Mouse (Mus musculus): ENCODE measurements at regions not wholly inside any gene's neighbourhood (a gene's known extent, or its start where the extent isn't known, plus 50 kb on each side); places are given as distances from the start of the nearest gene placed in this dataset.
"Not testable (repeated sequence)": the region's sequence is repeated elsewhere in the genome, so short reads cannot be mapped to it uniquely, and the experiment has no call there.

- Histone ChIP-seq H3K9ac (replicated peaks; ENCODE audit: low read depth, low read length) (no peak overlapping the region), H3K27me3 (ENCODE audit: control insufficient read depth, insufficient read depth, low read length) (no peaks in the 10 kb centered on the region), H3K4me3 (ENCODE audit: low read depth, low read length) (no peak overlapping the region), H3K4me2 (replicated peaks; ENCODE audit: low read depth, low read length) (no peak overlapping the region), H3K4me1 (ENCODE audit: control insufficient read depth, insufficient read depth, low read length) (peaks cover 15% of the 10 kb centered on the region), H3K27ac (ENCODE audit: low read length) (no peak overlapping the region), H3K9me3 (ENCODE audit: control insufficient read depth, low read depth, low read length) (no peaks in the 10 kb centered on the region; the same call in 1 of the 2 replicates), H3K36me3 (ENCODE audit: control insufficient read depth, insufficient read depth, low read length) (no peaks in the 10 kb centered on the region)
- WGBS: 22% methylated on average over 7 of the region's 7 CpGs
- ATAC-seq (ENCODE audit: insufficient number of reproducible peaks, insufficient read depth, low FRiP score, low read depth): no peak; the same call in 1 of the 2 replicates
Observed at GRCm38 (mm10) chr12:27932382-27933140, 590.2 kb upstream of the Sox11 start.

- ATAC-seq (ENCODE audit: insufficient number of reproducible peaks, insufficient read depth, low FRiP score, low read depth): no peak
- H3K4me2 ChIP-seq (replicated peaks; ENCODE audit: low read depth, low read length): no peak overlapping the region
- H3K36me3 ChIP-seq (ENCODE audit: control insufficient read depth, insufficient read depth, low read length): no peaks in the 10 kb centered on the region
- no peak overlapping the region for H3K4me3 ChIP-seq (ENCODE audit: low read depth, low read length)
- no peak overlapping the region for H3K9ac ChIP-seq (replicated peaks; ENCODE audit: low read depth, low read length)
- peaks cover 15% of the 10 kb centered on the region for H3K4me1 ChIP-seq (ENCODE audit: control insufficient read depth, insufficient read depth, low read length)
- 43% methylated on average over 11 of the region's 11 CpGs for WGBS
- H3K9me3 ChIP-seq (ENCODE audit: control insufficient read depth, low read depth, low read length): no peaks in the 10 kb centered on the region
- no peak overlapping the region for H3K27ac ChIP-seq (ENCODE audit: low read length)
- no peaks in the 10 kb centered on the region for H3K27me3 ChIP-seq (ENCODE audit: control insufficient read depth, insufficient read depth, low read length)
Observed at GRCm38 (mm10) chr12:27928366-27928963, 586.1 kb upstream of the Sox11 start.

- 91% methylated on average over 6 of the region's 6 CpGs for WGBS
- H3K36me3 ChIP-seq (ENCODE audit: control insufficient read depth, insufficient read depth, low read length): no peaks in the 10 kb centered on the region
- no peak for ATAC-seq (ENCODE audit: insufficient number of reproducible peaks, insufficient read depth, low FRiP score, low read depth)
- H3K4me2 ChIP-seq (replicated peaks; ENCODE audit: low read depth, low read length): no peak overlapping the region
- H3K9ac ChIP-seq (replicated peaks; ENCODE audit: low read depth, low read length): no peak overlapping the region
- H3K4me1 ChIP-seq (ENCODE audit: control insufficient read depth, insufficient read depth, low read length): peaks cover 8% of the 10 kb centered on the region; the same call in 1 of the 2 replicates
- no peak overlapping the region for H3K27ac ChIP-seq (ENCODE audit: low read length)
- H3K9me3 ChIP-seq (ENCODE audit: control insufficient read depth, low read depth, low read length): no peaks in the 10 kb centered on the region
- no peaks in the 10 kb centered on the region for H3K27me3 ChIP-seq (ENCODE audit: control insufficient read depth, insufficient read depth, low read length)
- no peak overlapping the region for H3K4me3 ChIP-seq (ENCODE audit: low read depth, low read length)
Observed at GRCm38 (mm10) chr12:27926730-27927129, 584.4 kb upstream of the Sox11 start.

- WGBS: 71% methylated on average over 1 of the region's 1 CpGs
- Histone ChIP-seq H3K36me3 (ENCODE audit: control insufficient read depth, insufficient read depth, low read length) (no peaks in the 10 kb centered on the region), H3K4me3 (ENCODE audit: low read depth, low read length) (no peak overlapping the region), H3K4me2 (replicated peaks; ENCODE audit: low read depth, low read length) (no peak overlapping the region), H3K9me3 (ENCODE audit: control insufficient read depth, low read depth, low read length) (no peaks in the 10 kb centered on the region), H3K4me1 (ENCODE audit: control insufficient read depth, insufficient read depth, low read length) (no peaks in the 10 kb centered on the region), H3K27me3 (ENCODE audit: control insufficient read depth, insufficient read depth, low read length) (no peaks in the 10 kb centered on the region), H3K9ac (replicated peaks; ENCODE audit: low read depth, low read length) (no peak overlapping the region), H3K27ac (ENCODE audit: low read length) (no peak overlapping the region)
- ATAC-seq (ENCODE audit: insufficient number of reproducible peaks, insufficient read depth, low FRiP score, low read depth): no peak
Observed at GRCm38 (mm10) chr12:27920607-27921006, 578.2 kb upstream of the Sox11 start.

- WGBS: 54% methylated on average over 3 of the region's 3 CpGs
- H3K27ac ChIP-seq (ENCODE audit: low read length): no peak overlapping the region
- no peaks in the 10 kb centered on the region for H3K27me3 ChIP-seq (ENCODE audit: control insufficient read depth, insufficient read depth, low read length)
- no peaks in the 10 kb centered on the region for H3K36me3 ChIP-seq (ENCODE audit: control insufficient read depth, insufficient read depth, low read length)
- no peak overlapping the region for H3K4me2 ChIP-seq (replicated peaks; ENCODE audit: low read depth, low read length)
- H3K4me3 ChIP-seq (ENCODE audit: low read depth, low read length): no peak overlapping the region
- H3K9ac ChIP-seq (replicated peaks; ENCODE audit: low read depth, low read length): no peak overlapping the region
- no peaks in the 10 kb centered on the region for H3K9me3 ChIP-seq (ENCODE audit: control insufficient read depth, low read depth, low read length)
- no peaks in the 10 kb centered on the region for H3K4me1 ChIP-seq (ENCODE audit: control insufficient read depth, insufficient read depth, low read length)
- no peak for ATAC-seq (ENCODE audit: insufficient number of reproducible peaks, insufficient read depth, low FRiP score, low read depth)
Observed at GRCm38 (mm10) chr12:27916401-27916920, 574.1 kb upstream of the Sox11 start.

- Histone ChIP-seq H3K27ac (ENCODE audit: low read length) (no peak overlapping the region), H3K27me3 (ENCODE audit: control insufficient read depth, insufficient read depth, low read length) (no peaks in the 10 kb centered on the region), H3K36me3 (ENCODE audit: control insufficient read depth, insufficient read depth, low read length) (no peaks in the 10 kb centered on the region), H3K4me3 (ENCODE audit: low read depth, low read length) (no peak overlapping the region), H3K9ac (replicated peaks; ENCODE audit: low read depth, low read length) (no peak overlapping the region), H3K9me3 (ENCODE audit: control insufficient read depth, low read depth, low read length) (no peaks in the 10 kb centered on the region), H3K4me1 (ENCODE audit: control insufficient read depth, insufficient read depth, low read length) (no peaks in the 10 kb centered on the region), H3K4me2 (replicated peaks; ENCODE audit: low read depth, low read length) (no peak overlapping the region)
- WGBS: 84% methylated on average over 5 of the region's 5 CpGs
- ATAC-seq (ENCODE audit: insufficient number of reproducible peaks, insufficient read depth, low FRiP score, low read depth): no peak
Observed at GRCm38 (mm10) chr12:27909417-27910100, 567.2 kb upstream of the Sox11 start.

- H3K36me3 ChIP-seq (ENCODE audit: control insufficient read depth, insufficient read depth, low read length); H3K27me3 ChIP-seq (ENCODE audit: control insufficient read depth, insufficient read depth, low read length); H3K27ac ChIP-seq (ENCODE audit: low read length); H3K9ac ChIP-seq (replicated peaks; ENCODE audit: low read depth, low read length); ATAC-seq (ENCODE audit: insufficient number of reproducible peaks, insufficient read depth, low FRiP score, low read depth); H3K9me3 ChIP-seq (ENCODE audit: control insufficient read depth, low read depth, low read length); H3K4me2 ChIP-seq (replicated peaks; ENCODE audit: low read depth, low read length); H3K4me3 ChIP-seq (ENCODE audit: low read depth, low read length); H3K4me1 ChIP-seq (ENCODE audit: control insufficient read depth, insufficient read depth, low read length): not testable (repeated sequence)
Observed at GRCm38 (mm10) chr12:27896682-27897081, 554.3 kb upstream of the Sox11 start.

- no peak overlapping the region for H3K4me3 ChIP-seq (ENCODE audit: low read depth, low read length)
- no peak overlapping the region for H3K9ac ChIP-seq (replicated peaks; ENCODE audit: low read depth, low read length)
- H3K4me2 ChIP-seq (replicated peaks; ENCODE audit: low read depth, low read length): no peak overlapping the region
- H3K9me3 ChIP-seq (ENCODE audit: control insufficient read depth, low read depth, low read length): no peaks in the 10 kb centered on the region
- WGBS: 24% methylated on average over 4 of the region's 4 CpGs
- ATAC-seq (ENCODE audit: insufficient number of reproducible peaks, insufficient read depth, low FRiP score, low read depth): no peak
- no peaks in the 10 kb centered on the region for H3K27me3 ChIP-seq (ENCODE audit: control insufficient read depth, insufficient read depth, low read length)
- no peak overlapping the region for H3K27ac ChIP-seq (ENCODE audit: low read length)
- H3K36me3 ChIP-seq (ENCODE audit: control insufficient read depth, insufficient read depth, low read length): no peaks in the 10 kb centered on the region
- H3K4me1 ChIP-seq (ENCODE audit: control insufficient read depth, insufficient read depth, low read length): 0 out of 2 replicates have a peak, but pooled peaks cover 2% of the 10 kb centered on the region
Observed at GRCm38 (mm10) chr12:27881720-27882119, 539.3 kb upstream of the Sox11 start.
